Mouse (Mus musculus): ENCODE data around the gene Cers6.

Cers6 gene

DNA sequence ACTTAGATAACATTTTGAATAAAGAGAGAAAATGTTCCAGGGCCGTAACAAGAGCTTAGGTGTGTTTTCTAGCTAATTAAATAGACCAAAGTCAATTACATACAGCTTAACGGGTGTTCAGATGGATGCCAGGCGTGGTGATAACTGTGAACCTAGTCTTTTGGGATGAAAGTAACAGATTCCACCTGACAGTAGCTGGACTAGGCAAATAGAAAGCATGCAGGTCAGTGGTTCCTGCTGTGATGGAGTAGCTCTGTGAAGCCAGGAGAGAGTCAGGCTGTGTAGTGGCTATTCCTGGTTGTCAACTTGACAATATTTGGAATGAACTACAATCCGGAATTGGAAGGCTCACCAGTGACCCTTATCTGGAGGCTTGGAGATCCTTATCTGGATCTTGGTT, 56.3 kb downstream of the Cers6 start:
- CTCF ChIA-PET: no interaction called here

DNA sequence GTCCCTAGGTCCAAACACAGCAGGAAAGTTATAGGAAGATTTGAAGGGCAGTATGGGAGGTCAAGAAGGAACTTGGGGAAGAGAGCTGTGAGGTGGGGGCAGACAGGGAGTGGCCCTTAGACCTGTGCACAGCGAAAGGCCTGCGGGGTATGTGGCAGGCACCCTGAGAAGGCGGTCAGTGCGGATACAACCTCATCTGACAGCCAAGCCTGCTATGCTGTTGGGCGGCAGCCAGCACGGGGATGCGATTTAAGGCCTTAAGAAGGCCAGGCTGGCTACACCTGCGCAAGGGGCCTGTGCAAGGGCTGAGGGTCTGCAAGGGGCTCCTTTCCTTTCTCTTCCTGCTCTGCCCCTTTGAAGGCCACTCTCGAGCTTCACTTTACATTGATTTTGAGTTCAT, 63.1 kb downstream of the Cers6 start:
- CTCF ChIA-PET: no interaction called here

DNA sequence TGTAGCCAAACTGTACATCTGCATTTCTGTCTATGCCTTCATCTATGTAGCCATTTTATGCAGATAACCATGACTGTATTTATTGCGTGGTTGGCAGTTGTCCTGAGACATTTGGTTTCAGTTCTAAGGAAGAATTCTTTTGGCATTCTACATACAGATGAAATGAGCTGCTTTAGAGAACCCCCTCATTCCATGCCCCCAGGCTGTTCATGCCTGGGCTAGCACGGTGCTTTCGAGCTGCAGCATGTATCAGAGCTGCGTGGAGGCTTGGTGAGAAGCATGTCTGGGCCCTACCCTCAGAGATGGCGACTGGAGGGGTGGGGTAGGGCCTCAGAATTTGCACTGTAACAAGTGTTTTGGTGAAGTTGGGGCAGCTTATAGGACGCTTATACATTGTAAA, 64.3 kb downstream of the Cers6 start:
- CTCF ChIA-PET: no interaction called here

DNA sequence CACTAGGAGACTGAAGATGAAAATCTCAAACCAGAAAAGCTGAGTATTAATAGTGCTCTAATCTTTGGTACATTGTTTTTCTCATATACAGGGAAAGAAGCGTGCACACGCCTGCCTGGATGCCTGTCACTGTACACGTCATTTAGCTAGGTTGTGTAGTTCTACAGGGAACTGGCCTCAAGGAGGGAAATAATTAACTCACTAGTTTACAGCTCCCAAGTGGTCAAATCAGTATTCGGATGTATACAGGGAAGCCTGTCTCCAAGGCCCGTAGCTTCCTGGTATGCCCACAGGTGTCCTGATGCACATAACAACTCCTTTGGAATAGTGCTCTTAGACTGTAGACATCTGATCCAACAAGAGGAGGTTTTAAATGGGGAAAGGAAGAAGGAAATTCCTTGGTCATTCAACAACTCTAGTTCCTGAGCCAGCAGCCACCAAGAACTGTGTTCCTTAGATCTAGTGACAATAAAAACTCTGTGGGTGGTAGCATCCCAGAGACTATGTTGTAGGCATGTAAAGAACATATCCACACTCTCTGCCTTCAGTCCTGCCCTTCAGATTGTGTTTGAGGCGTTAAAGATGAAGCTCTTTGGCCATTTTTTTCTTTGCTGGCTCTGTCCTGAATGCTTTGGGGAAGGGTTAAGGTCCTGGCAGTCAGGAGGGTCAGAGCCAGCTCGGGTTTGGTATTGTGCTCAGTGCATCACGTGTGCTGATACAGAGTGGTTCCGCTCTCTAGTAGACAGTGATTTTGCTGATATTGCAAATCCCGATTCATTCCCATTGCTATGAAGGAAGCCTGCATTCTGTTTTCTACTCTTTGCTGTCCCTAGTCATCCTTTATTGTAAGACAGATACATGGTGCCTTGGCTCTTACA, 65.9 kb downstream of the Cers6 start:
- CTCF ChIA-PET: no interaction called here

GRCm38 (mm10) chr2:68932240-68932639, 71.0 kb downstream of the Cers6 start:
- CTCF ChIA-PET: no interaction called here

DNA sequence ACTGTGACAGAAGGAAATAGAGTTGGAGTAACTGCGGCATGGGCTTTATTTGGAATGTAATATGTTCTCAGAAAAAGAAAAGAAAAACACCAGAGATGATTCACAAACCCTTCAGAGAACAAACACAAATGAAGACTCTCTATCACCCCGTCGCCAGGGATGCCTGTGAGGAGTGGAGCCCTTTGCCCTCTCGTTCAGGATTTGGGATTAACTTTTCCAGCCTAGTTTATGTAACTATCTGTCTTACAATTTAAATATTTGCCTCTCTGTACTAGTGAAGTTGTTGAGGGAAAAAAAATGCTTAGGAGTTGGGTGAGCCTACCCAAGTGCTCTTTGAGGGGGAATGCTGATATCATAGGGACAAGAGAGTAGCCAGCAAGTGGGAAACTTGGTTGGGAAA, 71.4 kb downstream of the Cers6 start:
- CTCF ChIA-PET: no interaction called here

DNA sequence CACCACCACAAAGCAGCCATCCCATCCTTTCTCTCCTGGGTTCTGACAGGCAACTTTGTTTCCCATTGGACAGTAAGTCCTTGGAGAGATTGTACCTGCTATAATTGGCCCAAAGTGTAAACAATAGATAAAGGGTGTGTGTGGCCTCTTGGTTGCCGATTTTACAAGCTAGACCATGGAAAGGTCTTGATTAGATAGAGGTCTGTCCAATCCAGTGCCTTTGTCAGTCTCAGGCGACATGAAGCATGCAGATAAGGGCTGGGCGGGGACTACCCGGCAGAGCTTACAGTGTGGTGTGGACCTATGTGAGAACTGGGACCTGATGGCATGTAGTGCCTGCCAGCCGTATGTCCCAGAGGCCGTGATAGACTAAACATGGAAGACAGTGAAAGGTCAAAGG, 73.4 kb downstream of the Cers6 start:
- CTCF ChIA-PET: no interaction called here

DNA sequence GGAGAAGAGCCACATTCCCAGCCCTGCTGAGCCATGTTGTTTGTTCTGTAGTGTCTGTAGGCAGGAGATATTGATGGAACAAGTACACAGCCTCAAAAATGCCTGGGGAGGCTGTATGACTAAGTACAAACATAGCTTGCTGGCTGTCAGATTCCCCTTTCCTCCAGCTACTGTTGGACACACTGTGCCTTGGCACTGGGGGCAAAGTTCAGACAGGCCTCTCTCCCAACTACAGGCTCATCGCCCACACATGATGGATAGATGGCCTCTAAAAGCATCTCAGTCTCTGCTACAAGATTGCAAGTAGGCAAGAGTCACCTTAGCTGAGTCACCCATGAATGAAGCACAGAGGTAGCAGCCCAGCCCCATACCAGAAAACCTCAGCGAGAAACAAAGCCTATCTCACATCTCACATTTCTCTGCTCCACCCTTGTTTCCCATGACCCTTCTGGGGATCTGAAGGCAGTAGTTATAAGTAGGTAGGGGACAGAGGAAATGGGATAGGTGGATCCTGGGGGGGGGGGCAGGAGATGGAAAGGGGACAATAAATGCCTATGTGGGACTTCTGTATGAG, 74.6 kb downstream of the Cers6 start:
- CTCF ChIA-PET: no interaction called here

DNA sequence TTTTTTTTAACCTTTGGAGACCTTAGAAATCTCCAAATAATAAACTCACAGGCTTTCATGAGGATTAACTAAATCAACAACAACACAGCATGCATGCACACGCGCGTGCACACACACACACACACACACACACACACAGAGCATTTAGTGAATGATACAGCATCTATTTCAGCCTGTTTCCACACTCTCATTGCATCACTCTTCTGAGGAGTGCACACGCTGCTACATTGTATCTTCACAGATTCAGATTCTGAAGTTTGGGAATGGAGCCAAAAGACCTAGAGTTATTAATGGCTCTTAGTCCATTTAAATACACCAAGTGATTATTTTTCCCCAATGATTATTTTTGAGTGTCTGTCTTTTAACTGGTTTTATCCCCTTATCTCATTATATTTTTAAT, 75.5 kb downstream of the Cers6 start:
- CTCF ChIA-PET: no interaction called here

DNA sequence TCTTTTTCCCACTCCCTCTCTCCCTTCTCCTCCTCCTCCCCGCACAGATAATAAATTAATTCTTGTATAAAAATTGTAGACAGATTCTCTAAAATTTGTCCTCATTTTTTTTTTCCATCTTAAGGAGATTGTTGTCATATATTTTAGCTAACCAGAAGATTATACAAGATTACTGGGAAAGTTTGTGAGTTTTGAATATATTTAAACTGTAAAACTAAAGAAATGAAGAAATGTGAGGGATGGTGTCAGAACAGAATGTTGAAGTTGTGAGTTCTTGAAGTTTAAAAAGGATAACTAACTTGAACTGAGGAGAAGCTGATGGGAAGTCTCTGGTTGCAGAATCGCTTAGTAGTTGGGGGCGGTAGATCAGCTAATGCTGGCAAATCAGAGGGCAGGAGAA, 76.6 kb downstream of the Cers6 start:
- CTCF ChIA-PET: no interaction called here

DNA sequence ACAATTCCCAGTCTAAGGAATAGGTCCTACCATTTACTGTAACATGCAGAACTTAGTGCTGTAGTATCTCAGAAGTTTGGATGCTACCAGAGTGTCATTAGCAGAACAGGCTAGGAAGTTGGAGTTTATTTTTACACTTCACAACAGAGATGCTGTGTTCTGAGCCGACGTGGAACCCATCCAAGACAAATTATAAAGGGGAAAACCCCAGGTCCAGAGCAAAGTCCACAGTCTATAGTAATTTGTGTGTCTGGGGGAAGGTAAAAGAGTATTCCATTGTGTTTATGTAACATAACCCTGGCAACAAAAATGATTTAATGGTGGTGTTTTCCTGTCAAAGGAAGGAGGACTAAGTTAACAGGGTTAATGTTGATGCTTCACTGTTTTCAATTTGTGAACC, 83.7 kb downstream of the Cers6 start:
- CTCF ChIA-PET: no interaction called here

DNA sequence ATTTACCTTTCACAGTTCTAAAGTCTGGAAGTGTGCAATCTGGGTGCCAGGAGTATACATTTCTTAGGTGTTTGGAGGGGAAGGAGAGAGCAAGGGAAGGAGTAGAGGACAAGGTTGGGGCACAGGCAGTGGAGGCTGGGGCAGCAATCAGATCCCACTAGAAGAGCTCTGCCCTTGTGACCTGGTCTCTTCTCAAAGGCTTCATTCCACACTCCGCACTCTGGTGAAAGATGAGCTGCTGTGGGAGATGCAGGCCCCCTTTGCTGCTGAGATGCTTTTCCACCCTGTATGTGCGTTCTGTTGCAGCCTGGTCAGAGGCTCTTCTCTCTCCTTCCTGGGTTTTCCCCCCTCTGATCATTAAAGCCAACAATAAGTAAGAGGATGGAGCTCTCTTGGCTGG, 84.7 kb downstream of the Cers6 start:
- CTCF ChIA-PET: no interaction called here

DNA sequence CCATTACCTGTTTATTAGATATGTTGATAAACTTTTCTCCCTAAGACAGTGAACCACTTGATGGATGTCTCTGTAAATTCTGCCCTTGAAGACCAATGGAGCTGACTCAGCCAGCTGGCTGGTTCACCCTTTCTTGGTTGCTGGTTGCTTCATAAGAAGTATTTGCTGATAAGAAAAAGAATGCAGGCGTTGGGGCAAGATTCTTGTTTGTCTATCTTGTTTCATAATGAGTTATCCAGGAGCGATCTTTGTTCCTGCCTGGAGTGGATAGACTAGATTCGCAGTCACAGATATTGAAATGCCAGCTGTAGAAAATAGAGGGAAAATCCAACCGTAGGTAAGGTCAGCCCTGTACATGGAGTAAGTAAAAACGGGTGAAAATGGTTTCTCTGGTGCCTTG, 85.6 kb downstream of the Cers6 start:
- CTCF ChIA-PET: no interaction called here

DNA sequence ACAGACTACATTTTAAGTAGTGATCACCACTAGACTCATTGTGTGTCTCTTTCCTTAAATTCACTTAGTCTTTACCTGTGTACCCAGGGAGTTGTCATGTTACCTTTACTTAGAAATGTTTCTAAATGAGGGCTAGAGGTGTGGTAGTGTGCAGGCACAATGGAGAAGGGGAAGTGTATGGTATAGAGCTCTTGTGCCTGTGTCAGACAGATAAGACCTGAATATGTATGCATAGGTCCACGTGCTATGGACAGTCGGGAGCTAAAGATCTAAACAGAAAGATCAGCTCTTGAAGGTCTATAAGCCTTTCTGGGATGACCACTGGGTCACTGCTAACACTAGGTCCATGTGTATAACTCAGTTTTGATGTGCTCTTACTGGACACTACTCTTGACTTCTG, 87.9 kb downstream of the Cers6 start:
- CTCF ChIA-PET: no interaction called here

- CTCF ChIA-PET: no interaction called here
Observed at GRCm38 (mm10) chr2:68949728-68950127, 88.5 kb downstream of the Cers6 start.

DNA sequence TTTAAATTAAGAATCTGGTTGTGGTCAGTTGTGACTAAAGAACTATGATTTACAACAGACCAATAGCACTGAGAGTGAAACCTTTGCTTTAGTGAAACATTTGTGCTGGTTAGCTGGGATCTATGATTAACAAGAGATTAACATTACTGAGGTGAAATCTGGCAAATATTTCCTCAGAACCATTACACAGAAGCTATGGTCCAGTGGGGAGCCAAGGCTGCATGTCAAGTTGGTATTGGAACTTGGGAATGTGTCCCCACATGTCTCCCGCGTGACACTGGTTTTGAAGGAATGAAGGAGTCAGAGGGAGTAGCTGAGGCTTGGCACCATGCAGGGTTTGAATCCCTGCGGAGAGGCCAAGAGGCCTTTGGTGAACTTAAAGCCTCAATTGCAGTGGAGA, 90.5 kb downstream of the Cers6 start:
- CTCF ChIA-PET: no interaction called here

GRCm38 (mm10) chr2:68953688-68954087, 92.4 kb downstream of the Cers6 start:
- CTCF ChIA-PET: no interaction called here

DNA sequence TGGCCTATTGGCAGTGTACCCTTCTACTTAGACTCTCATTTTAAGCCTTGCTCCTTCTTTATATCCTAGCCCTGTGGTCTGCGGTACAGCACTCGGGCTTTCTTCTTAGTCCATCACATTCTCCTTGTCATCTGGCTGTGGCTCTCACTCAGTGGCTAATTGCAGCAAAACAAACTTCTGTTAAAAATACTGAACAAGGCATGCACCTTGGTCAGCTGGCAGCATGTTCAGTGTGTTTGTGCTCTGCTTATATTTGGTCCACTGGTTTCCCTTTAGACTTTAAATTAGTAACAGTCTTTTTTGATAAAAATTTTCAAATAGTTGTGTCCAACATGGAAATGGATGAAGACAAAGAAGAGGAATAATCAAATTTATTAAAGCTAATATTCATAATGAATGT, 94.3 kb downstream of the Cers6 start:
- CTCF ChIA-PET: no interaction called here

GRCm38 (mm10) chr2:68956146-68956545, 94.9 kb downstream of the Cers6 start:
- CTCF ChIA-PET: no interaction called here

GRCm38 (mm10) chr2:68957831-68958230, 96.6 kb downstream of the Cers6 start:
- CTCF ChIA-PET: no interaction called here

GRCm38 (mm10) chr2:68959573-68959972, 98.3 kb downstream of the Cers6 start:
- CTCF ChIA-PET: no interaction called here

GRCm38 (mm10) chr2:68960060-68960459, 98.8 kb downstream of the Cers6 start:
- CTCF ChIA-PET: no interaction called here

GRCm38 (mm10) chr2:68960620-68961019, 99.4 kb downstream of the Cers6 start:
- CTCF ChIA-PET: no interaction called here

DNA sequence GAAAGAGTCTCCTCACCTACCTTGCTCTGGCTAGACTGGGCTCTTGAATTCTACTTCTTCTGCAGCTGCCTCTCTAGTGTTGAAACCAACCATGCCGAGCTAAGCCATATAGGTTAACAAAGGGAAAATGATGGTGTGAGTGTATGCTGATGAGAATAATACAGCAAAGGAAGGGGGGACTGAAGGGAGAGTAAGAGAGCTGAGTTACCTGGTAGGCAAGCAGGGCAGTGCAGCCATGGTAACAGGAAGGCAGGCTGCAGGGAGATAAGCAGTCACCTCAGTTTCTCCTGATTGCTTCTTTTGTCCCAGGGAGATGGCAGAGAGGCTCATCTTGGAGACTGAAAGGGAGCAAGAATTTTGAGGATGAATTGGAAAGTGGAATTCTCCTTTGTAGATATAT, 105.1 kb downstream of the Cers6 start:
- CTCF ChIA-PET: no interaction called here
